Mouse (Mus musculus): Measurements from ENCODE around the gene Kcnc3.

Kcnc3 gene

GRCm38 (mm10) chr7:44632676-44633075 is 42.2 kb downstream of the Kcnc3 start:
- no peak for DNase-seq

DNA sequence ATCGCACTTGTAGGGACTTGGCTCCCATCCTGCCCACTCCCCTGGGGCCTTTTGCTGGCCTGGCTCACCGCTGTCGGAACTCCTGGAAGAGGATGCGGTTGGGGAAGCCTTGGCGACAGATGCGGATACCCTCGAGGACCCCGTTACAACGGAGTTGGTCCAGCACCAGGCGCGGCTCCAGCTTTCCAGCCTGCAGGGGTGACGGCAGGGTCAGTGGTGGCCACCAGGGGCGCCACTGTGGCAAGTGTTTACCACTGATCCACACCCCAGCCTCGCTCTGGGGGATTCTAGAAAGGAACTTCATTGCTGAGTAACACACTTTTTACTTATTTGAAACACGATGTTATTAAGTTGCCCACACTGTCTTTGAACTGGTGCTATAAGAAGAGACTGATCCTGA is 42.9 kb downstream of the Kcnc3 start:
- no peak for DNase-seq

- DNase-seq, result peak; percentile 60
Measured at GRCm38 (mm10) chr7:44636684-44637083, 46.2 kb downstream of the Kcnc3 start.

- no peak for DNase-seq
Measured at GRCm38 (mm10) chr7:44638663-44639062, 48.2 kb downstream of the Kcnc3 start.

- DNase-seq, result peak; percentile 78
Measured at GRCm38 (mm10) chr7:44640843-44641605, 50.6 kb downstream of the Kcnc3 start.

GRCm38 (mm10) chr7:44641887-44642286 is 51.4 kb downstream of the Kcnc3 start:
- DNase-seq, result peak; percentile 32

- no peak for DNase-seq
Measured at GRCm38 (mm10) chr7:44645256-44645655, 54.8 kb downstream of the Kcnc3 start.

DNA sequence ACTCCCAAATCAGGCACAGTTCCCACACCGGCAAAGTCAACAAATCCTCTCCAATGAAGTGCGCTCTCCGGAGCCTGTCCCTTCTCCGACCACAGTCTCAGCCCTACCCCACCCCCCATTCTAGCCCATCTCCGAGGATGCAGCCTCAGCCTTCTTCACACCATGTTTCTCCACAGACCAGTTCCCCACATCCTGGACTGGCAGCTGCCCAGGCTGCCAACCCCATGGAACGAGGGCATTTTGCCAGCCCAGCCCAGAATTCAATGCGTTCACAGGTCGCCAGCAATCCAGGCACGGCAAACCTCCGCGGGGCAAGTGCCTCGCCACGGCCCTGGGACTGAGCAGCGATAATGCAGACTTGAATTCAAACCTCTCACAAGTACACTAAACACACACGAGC is 55.5 kb downstream of the Kcnc3 start:
- no peak for DNase-seq

GRCm38 (mm10) chr7:44647042-44647724 is 56.7 kb downstream of the Kcnc3 start:
- peak; percentile 73 for DNase-seq

DNA sequence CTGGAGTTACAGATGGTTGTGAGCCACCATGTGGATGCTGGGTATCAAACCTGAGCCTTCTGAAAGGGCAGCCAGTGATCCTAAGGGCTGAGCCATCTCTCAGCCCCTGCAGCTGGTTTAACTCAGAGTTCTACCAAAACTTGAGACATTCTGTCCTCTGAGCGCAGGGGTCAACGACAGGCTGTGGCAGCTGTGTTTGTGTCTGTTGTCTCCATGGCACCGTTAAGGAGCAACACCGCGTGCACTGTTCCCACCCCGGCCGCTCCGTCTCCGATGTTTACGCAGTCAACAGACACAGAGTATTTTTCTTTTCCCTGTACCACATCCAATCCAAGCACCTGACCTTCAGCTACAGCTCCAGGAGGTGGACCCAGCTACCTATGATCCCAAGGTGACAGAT is 57.3 kb downstream of the Kcnc3 start:
- DNase-seq, result no peak

GRCm38 (mm10) chr7:44649094-44649610 is 58.7 kb downstream of the Kcnc3 start:
- DNase-seq, result no peak

GRCm38 (mm10) chr7:44649990-44650389 is 59.5 kb downstream of the Kcnc3 start:
- peak; percentile 67 for DNase-seq

DNA sequence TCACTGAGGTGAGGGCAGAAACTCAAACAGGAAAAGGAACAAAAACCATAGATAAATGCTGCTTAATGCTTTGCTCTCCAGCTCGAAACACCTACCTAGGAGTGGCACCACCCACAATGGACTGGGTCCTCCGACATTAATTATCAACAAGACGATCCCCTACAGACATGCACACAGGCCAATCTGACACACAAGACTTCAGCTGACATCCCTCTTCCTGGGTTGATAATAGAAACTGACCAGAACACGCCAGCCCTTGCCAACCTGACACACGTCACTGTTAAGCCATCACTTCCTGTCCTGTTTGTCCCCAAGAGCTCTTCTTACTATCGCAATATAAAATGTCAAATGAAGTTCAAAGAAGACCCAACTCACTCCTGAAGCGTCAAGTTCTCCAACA is 61.0 kb downstream of the Kcnc3 start:
- no peak for DNase-seq

DNA sequence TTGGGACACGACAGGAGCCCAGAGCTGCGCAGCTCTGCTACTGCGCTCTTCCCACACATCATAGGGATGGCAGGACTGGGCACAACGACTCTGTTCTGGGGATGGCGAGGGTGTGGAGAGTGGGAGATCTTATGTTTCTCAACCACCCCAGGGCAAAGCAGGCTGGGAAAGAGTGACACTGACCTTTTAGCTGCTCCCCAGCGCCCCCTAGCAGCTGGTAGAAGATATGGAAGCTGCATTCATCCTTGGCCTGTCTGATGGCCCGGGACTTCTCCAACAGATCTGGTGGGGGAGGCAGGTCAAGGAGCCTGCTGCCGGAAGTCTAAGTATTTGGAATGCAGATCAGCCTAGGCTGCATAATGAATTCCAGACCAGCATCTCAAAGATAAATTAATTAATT is 63.3 kb downstream of the Kcnc3 start:
- DNase-seq, result no peak

Data from right cerebral cortex, adult 18-20 months (tissue).